Mouse (Mus musculus): Measurements from ENCODE around the gene Ttll2.
"Not testable (repeated sequence)": the region's sequence is repeated elsewhere in the genome, so short reads cannot be mapped to it uniquely, and the experiment has no call there.

Ttll2 gene

DNA sequence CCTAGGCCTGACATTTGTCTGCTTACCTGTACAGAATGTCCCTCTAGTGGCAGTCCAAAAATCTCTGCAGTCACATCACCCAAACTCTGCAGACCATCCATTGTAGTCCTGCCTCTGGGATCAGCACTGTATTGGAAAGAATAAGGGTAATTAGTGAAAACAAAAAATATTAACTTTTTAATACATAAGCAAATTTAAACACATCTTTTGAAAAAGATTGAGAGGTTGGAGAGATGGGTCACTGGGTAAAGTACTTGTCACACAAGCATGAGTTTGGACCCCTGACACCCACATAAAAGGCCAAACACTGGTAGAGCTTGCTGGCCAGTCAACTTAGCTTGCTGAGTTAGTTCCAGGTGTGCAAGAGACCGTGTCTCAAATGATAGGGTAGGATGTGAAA, at the start of gene Ttll2:
Gene Ttll2 (minus strand): TSS at position 101 of the 400 bp plus-strand sequence.
- DNase-seq: not testable (repeated sequence)

DNA sequence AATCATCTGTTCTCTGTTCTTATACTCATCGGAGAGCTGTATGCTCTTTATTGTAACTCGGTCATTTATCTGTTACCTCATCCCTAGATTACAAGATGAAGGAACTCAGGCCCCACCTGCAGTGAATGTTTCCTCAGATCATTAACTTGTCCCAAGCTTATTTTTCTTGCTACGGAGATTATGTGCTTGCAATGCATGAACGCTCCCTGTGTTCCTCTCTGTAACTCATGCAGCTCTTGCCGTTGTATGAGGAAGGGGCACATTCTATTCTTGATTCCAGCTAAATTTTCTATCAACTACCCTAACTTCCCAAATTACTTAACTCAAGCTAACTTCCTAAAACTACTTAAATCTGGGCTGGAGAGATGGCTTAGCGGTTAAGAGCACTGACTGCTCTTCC, 47.3 kb upstream of the Ttll2 start:
- DNase-seq: not testable (repeated sequence)

GRCm38 (mm10) chr17:7398198-7398847, 45.8 kb upstream of the Ttll2 start:
- DNase-seq: not testable (repeated sequence)

- DNase-seq: not testable (repeated sequence)
Measured at GRCm38 (mm10) chr17:7397079-7397478, 44.6 kb upstream of the Ttll2 start.

DNA sequence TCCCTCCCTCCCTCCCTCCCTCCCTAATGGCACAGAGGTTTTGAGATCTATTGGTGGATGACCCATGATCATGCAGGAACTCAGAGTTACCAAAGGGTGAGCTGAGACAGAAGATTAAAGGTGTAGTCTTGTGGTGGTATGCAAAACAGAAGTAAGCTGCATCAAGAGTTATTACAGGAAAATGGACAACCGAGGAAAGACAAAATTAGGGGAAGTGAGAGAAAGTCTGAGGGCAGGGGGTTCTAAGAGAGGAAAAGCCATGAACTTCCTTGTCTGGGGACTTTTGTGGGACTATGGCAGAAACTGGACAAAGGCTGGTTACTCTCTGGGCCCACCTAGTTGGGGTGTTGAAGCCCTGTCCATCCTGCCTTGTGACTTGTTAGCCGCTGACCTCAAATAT, 43.8 kb upstream of the Ttll2 start:
- DNase-seq: not testable (repeated sequence)

DNA sequence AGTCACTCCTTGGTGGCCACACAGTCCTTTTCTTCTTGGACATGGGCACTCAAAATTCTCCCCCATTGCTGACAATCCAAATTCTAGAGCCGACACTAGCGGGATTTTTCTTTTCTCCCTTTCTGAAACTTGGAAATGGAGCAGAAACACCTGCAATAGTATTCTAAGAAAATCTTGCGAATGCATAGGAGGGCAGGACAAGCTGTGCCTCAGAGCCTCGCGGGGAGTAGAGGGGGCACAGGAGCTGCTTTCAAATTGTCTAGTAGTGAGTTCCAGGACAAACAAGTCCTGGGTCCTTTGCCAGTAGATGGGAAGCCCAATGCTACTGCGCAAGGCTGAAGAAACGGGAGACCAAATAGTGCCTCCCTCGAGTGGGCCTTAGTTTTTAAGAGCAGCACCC, 43.2 kb upstream of the Ttll2 start:
- not testable (repeated sequence) for DNase-seq

GRCm38 (mm10) chr17:7395116-7395515, 42.6 kb upstream of the Ttll2 start:
- DNase-seq: not testable (repeated sequence)

GRCm38 (mm10) chr17:7389898-7390297, 37.4 kb upstream of the Ttll2 start:
- DNase-seq: peak; percentile 30

GRCm38 (mm10) chr17:7388958-7389356, 36.5 kb upstream of the Ttll2 start:
- not testable (repeated sequence) for DNase-seq

DNA sequence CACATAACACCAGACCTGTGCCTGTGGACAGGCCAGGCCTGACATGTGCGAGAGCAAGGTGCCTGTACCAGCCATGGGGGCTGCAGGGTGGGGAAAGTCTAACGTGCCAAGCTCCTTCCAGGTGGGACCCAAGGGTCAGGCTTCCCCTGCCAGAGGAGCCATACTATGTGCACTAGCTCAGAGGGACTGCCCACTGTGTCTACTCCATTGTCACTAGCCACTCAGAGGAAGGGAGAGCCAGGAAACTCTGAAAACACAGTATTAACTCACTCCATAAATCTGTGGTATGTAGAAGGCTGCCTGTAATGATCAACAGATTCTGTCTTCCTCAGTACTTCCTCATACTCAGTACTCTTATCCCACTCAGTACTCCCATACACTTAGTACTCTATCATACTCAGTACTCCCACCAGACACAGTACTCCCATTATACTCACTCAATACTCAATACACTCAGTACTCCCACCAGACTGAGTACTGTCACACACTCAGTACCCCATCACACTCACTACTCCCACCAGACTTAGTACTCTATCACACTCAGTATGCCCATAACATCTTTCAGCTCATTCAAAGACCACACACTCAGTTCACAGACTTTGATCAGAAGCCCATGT, 36.0 kb upstream of the Ttll2 start:
- not testable (repeated sequence) for DNase-seq

- DNase-seq: not testable (repeated sequence)
Measured at GRCm38 (mm10) chr17:7386016-7386415, 33.5 kb upstream of the Ttll2 start.

GRCm38 (mm10) chr17:7385364-7385763, 32.9 kb upstream of the Ttll2 start, which contains the start of gene Unc93a2:
Gene Unc93a2, minus strand, starts transcription at chr17:7385464.
- DNase-seq: not testable (repeated sequence)

DNA sequence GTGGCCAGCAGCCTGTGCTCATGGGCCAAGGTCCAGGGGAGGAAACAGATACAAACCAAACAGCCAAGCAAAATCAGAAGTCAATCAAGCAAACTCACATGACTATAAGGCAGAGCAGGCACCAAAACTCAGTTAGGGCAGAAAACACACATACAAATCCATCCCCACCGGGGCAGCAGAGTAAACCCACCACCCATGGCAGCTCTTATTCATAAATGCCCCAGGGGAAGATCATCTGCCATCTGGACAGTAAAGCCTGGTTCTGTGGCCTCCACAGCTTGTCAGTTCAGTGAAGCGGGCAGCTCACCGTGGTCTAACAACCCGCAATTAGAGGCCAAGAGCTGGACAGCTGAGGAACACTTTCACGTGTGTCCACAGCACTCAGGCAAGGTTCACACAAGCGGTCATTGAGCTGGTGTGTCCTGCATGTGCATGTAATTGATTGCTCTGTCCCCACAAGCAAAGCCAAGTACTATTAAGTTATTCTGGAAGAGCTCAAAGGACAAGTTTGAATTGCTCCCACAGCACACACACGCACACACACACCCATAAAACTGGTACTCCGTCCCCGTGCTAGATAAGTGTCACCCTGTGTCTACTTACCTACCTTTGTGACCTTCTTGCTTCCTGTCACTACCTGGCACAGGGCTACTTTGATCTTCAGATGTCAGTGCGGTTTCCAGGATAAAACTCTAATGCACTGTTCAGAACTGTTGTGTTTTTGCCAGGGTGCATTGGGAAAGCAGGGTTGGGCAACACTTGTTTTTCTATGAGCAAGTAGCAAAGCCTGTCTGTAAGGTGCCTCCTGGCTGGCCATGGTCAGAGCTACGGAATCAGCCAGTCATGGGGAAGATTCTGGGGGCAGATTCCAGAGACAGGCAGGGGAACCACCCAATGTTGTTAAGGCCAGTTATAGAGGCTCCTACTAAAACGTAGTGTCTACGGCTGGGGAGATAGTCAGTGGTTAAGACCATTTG, 31.0 kb upstream of the Ttll2 start:
- DNase-seq: not testable (repeated sequence)

- DNase-seq: not testable (repeated sequence)
Measured at GRCm38 (mm10) chr17:7382711-7383110, 30.2 kb upstream of the Ttll2 start.

DNA sequence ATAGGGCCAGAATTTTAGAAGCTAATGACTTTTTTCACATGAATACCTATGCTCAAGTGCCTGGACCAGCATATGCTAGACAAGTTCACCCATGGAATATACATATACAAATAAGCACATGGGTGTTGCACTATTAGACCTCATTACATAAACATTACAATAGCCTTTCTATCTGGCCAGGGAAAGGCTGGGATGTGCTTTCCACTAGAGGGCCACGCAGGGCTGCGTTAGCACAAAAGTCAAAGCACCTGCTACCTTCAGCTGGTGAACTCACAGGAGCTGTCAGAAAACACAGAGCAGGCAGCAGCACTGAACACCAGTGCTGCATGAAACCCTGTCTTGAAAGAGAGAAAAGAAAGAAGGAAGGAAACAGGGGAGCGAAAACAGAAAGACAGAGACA, 25.4 kb upstream of the Ttll2 start:
- DNase-seq: not testable (repeated sequence)

- DNase-seq: not testable (repeated sequence)
Measured at GRCm38 (mm10) chr17:7376951-7377700, 24.6 kb upstream of the Ttll2 start.

DNA sequence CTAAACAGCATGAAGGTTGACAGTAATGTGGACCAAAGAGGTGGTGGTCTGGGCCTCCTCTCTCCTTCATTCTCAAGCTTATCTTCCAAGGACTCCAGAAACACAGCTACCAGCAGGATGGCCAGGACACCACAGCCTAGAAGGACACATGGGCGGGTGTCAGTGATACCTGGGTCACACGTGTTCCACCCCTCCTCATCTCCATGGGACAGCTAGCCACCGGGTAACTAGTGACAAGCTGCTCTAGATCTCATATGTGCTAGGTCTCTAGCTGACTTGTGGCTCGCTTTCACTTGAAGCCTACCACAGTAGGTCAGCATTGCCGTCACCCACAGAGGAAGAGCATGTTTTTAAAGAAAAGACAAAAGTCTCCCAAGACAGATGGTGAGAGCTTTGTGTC, 19.4 kb upstream of the Ttll2 start, which contains the start of gene Gm49630:
Gene Gm49630 (minus strand): TSS at position 101 of the 400 bp plus-strand sequence.
- not testable (repeated sequence) for DNase-seq

- DNase-seq: not testable (repeated sequence)
Measured at GRCm38 (mm10) chr17:7369401-7369800, 16.9 kb upstream of the Ttll2 start.

DNA sequence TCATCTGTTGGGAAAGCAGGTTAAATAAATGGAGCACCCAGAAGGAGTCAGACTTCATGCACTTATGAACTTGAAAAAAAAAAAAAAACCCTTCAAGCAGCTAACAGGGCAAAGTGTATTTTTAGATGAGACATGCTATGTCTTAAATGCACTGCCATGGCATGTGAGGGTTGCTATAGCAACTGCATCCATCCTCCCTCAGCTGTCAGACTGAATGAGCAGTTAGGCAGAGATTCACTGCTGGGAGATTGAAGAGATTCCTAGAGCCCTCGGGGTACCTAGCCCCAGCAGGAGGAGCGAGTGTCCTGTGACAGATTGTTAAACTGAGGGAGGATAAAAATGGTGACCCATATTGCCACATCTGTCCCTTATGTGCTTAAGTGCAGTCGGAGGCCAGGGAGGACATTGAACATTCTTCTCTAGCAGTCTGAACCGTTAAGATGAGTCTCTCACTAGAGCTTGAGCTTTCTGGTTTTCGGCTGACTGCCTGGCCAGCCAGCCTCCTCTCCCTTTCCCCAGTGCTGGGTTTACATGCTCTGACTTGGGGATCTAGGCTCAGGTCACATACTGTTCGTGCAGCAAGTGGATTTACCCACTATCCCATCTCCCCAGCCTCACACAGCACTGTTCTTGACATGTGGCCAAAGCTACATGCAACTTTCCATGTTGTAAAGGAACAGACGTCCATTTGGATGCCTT, 14.3 kb upstream of the Ttll2 start:
- DNase-seq: not testable (repeated sequence)

DNA sequence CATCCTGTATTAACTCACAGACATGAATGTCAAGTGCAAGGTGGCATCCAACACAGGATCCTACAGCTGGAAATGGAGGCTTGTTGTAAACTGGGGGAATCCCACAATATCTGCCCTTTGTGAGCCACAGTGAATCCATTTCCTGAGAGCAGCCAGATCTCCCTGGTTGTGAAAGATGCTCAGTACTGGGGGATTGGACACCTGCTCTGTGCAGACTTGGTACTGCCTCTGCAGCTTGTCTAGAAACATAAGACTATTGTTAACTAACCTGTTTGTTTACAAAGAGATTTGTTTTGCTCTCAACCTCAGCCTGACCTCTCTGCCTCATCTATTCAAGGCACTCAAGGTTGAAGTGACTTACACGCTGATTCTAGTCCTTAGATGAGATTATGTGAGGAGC, 13.8 kb upstream of the Ttll2 start:
- not testable (repeated sequence) for DNase-seq

DNA sequence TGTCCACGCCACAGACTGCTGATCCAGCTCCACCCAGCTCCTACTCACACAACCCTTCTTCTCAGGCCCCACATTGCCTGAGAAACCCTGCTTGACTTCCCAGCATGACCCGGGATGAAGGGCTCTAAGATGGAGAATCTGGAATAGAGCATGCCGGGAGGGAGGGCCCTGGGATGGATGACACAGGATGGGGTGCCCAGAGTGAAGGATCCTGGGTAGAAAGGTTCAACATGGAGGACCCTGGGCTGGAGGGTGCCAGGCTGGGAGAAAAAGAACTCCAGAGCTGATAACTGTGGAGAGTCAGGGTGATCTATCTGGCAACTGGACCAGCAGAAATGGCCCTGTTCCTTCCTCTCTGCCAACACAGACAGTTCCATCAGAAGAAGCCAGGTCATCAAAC, 13.1 kb upstream of the Ttll2 start:
- DNase-seq: not testable (repeated sequence)
